Mouse (Mus musculus) limb, embryonic 12.5 days (tissue): ENCODE measurements around the gene Dmrtb1. TPM values are rescaled to one million over a fixed set of nuclear protein-coding genes. Genes with fewer than 3 reads are reported as not detected.

Source experiments
- ATAC-seq: fragments of 200-750 bp; cut with Nextera tagmentation; 2 replicates; pipeline ENCODE4 v1.8.0; 2017; ENCODE audit warnings: low read depth, moderate TSS enrichment; ENCODE audit not compliant: insufficient number of reproducible peaks, insufficient read depth, low FRiP score, low TSS enrichment
- H3K27ac ChIP-seq: fragments of 300-500 bp; sonication (generic); 2 replicates; pipeline ENCODE4 v1.5.1; 2016; ENCODE audit warnings: mild to moderate bottlenecking, moderate library complexity
- H3K27me3 ChIP-seq: fragments of 300-500 bp; sonication (generic); 2 replicates; pipeline ENCODE4 v1.6.1; 2016; ENCODE audit warnings: mild to moderate bottlenecking, moderate library complexity
- H3K36me3 ChIP-seq: fragments of 300-500 bp; sonication (generic); 2 replicates; pipeline ENCODE4 v1.6.1; 2016; ENCODE audit warnings: mild to moderate bottlenecking, moderate library complexity
- H3K4me1 ChIP-seq: fragments of 300-500 bp; sonication (generic); replicated peaks from 2 replicates; pipeline ENCODE4 v1.6.1; 2016
- H3K4me2 ChIP-seq: fragments of 300-500 bp; sonication (generic); 2 replicates; pipeline ENCODE4 v1.6.1; 2016; ENCODE audit warnings: mild to moderate bottlenecking, moderate library complexity
- H3K4me3 ChIP-seq: fragments of 300-500 bp; sonication (generic); replicated peaks from 2 replicates; pipeline ENCODE4 v1.5.1; 2016; ENCODE audit warnings: mild to moderate bottlenecking
- H3K9ac ChIP-seq: fragments of 300-500 bp; sonication (generic); replicated peaks from 2 replicates; pipeline ENCODE4 v1.6.1; 2016; ENCODE audit warnings: mild to moderate bottlenecking, moderate library complexity
- H3K9me3 ChIP-seq: fragments of 300-500 bp; sonication (generic); 2 replicates; pipeline ENCODE4 v1.6.1; 2016; ENCODE audit warnings: mild to moderate bottlenecking, moderate library complexity
- WGBS: fragments of 180-500 bp; shearing (Covaris S2); methylation state at CpG from one replicate; pipeline ENCODE4 v1.1.7; 2016; 5-methylcytosine and 5-hydroxymethylcytosine counted together
- microRNA-seq: library from miRNA; unstranded; fragments of <30 nt; microRNA quantifications from one replicate; pipeline ENCODE4, GENCODE M21; 2017
- polyA plus RNA-seq: library from polyadenylated mRNA; unstranded; fragments of >200 nt; fragmentation: Nextera tagmentation; extraction: Ambion mirVana; gene quantifications from 2 replicates; pipeline ENCODE4 v1.2.1, GENCODE M21; 2016

Dmrtb1 gene
- polyA plus RNA-seq, 1 experiment from 2014 or later = 0.25 TPM

DNA sequence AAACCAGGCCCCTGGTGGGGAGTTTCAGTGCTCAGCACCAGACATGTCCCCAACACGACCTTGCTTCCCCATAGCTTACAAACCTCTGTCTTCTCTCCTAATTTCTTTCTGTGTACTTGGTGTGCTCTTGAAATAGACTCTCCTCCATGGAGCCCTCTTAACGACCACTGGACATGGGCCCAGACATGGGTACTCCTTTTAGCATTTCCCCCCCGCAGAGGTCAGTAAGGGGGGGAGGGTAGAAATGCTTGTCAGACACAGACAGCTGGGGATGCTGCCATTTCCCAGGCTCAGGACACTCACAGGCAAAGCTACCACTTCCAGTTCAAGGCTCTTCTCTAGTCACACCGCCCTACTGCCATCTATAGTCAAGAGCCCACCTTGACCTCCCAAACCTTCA is 42.4 kb downstream of the Dmrtb1 start:
- Histone ChIP-seq H3K9ac (no peak overlapping the region), H3K27ac (no peak overlapping the region), H3K4me3 (no peak overlapping the region), H3K4me1 (peaks cover 29% of the 10 kb centered on the region), H3K4me2 (no peak overlapping the region), H3K27me3 (peaks cover 33% of the 10 kb centered on the region), H3K36me3 (no peaks in the 10 kb centered on the region), H3K9me3 (no peaks in the 10 kb centered on the region)
- WGBS = 62% methylated on average over 4 of the region's 4 CpGs
- no peak for ATAC-seq

GRCm38 (mm10) chr4:107638303-107638702 is 45.7 kb downstream of the Dmrtb1 start:
- WGBS = 36% methylated on average over 10 of the region's 10 CpGs
- Histone ChIP-seq H3K9me3 (no peaks in the 10 kb centered on the region), H3K9ac (no peak overlapping the region), H3K36me3 (no peaks in the 10 kb centered on the region), H3K27me3 (peaks cover 46% of the 10 kb centered on the region), H3K27ac (peak overlapping the region; percentile 57; the same call in 1 of the 2 replicates), H3K4me2 (no peak overlapping the region), H3K4me1 (peaks cover 61% of the 10 kb centered on the region), H3K4me3 (no peak overlapping the region)
- 0 out of 2 replicates have a peak, but pooled peaks have one; percentile 8 for ATAC-seq

GRCm38 (mm10) chr4:107637670-107638069 is 46.4 kb downstream of the Dmrtb1 start:
- H3K4me2 ChIP-seq = no peak overlapping the region
- peaks cover 67% of the 10 kb centered on the region for H3K4me1 ChIP-seq
- WGBS = 64% methylated on average over 3 of the region's 3 CpGs
- no peak overlapping the region for H3K4me3 ChIP-seq
- H3K27me3 ChIP-seq = peaks cover 51% of the 10 kb centered on the region
- no peak overlapping the region for H3K9ac ChIP-seq
- H3K36me3 ChIP-seq = no peaks in the 10 kb centered on the region
- no peak overlapping the region for H3K27ac ChIP-seq
- ATAC-seq = no peak
- no peaks in the 10 kb centered on the region for H3K9me3 ChIP-seq

DNA sequence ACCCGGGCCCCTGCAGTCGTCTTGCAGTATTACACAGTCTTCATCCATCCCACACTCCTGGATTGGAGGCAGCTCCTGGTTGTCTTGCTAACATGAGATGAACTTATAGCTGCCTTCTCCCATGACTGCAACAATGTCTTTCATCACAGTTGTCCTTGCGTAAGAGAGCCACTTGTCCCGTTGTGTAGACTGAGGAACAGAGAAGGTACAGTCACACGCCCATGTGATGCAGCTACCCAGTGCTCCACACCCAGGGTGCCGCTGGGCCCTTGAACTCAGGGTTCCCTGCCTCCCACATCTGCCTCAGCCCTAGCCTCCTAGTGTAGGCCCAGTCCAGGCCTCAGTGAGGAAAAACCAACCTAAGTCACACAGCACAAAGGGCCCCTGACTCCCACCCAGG is 47.9 kb downstream of the Dmrtb1 start:
- H3K4me3 ChIP-seq = no peak overlapping the region
- H3K9ac ChIP-seq = no peak overlapping the region
- ATAC-seq = no peak
- H3K4me1 ChIP-seq = peaks cover 67% of the 10 kb centered on the region
- H3K4me2 ChIP-seq = no peak overlapping the region
- no peaks in the 10 kb centered on the region for H3K9me3 ChIP-seq
- WGBS = 77% methylated on average over 6 of the region's 6 CpGs
- H3K27me3 ChIP-seq = peaks cover 54% of the 10 kb centered on the region
- H3K36me3 ChIP-seq = no peaks in the 10 kb centered on the region
- peak overlapping the region; percentile 9; the same call in 1 of the 2 replicates for H3K27ac ChIP-seq

DNA sequence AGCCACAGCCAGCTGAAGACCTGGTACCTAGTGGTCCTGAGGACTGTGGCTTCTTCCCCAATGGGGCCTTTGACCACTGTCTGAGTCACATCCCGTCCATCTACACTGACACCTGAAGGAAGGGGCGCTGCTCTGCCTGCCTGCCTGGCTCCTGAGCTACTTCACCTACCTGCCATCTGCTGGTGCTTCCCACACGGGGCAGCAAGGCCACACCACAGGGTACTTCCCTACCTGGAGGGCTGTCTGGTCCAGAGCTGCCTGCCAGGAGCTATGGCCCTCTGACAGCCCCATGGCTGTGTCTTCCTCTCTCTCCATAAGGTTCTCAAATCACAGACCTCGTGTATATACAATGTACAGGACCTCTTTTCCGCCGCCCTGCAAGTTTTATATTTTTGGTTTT is 49.4 kb downstream of the Dmrtb1 start:
- no peak overlapping the region for H3K27ac ChIP-seq
- no peak overlapping the region for H3K4me3 ChIP-seq
- 58% methylated on average over 6 of the region's 6 CpGs for WGBS
- H3K9me3 ChIP-seq = no peaks in the 10 kb centered on the region
- H3K4me1 ChIP-seq = peaks cover 68% of the 10 kb centered on the region
- no peaks in the 10 kb centered on the region for H3K36me3 ChIP-seq
- H3K27me3 ChIP-seq = peaks cover 57% of the 10 kb centered on the region
- no peak for ATAC-seq
- no peak overlapping the region for H3K9ac ChIP-seq
- H3K4me2 ChIP-seq = no peak overlapping the region

- ATAC-seq = no peak
- H3K4me3 ChIP-seq = no peak overlapping the region
- H3K9me3 ChIP-seq = no peaks in the 10 kb centered on the region
- no peak overlapping the region for H3K9ac ChIP-seq
- H3K4me2 ChIP-seq = no peak overlapping the region
- H3K27me3 ChIP-seq = peaks cover 65% of the 10 kb centered on the region
- no peaks in the 10 kb centered on the region for H3K36me3 ChIP-seq
- H3K4me1 ChIP-seq = peaks cover 61% of the 10 kb centered on the region
- H3K27ac ChIP-seq = peak overlapping the region; percentile 32; the same call in 1 of the 2 replicates
- WGBS = 53% methylated on average over 17 of the region's 17 CpGs
Observed at GRCm38 (mm10) chr4:107628921-107629411, 55.1 kb downstream of the Dmrtb1 start.

DNA sequence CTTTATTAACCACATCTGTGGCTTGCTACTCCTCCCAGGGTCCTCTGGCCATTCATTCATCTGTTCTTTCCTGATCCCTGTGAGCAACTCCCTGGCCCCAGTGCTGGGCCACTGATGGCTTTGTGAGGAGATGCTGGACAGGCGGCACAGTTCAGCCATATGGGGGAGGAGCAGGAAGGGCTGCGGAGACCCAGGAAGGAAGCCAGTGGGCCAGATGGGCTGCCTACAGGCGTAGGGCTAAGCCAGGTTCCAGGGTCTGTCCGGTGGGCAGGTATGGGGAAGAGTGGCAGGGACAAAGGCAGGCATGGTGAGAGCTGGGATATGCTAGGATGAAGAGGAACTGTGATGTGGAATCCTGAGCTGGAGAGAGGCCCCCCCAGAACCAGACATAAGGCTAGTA is 55.8 kb downstream of the Dmrtb1 start:
- no peak overlapping the region for H3K4me3 ChIP-seq
- no peaks in the 10 kb centered on the region for H3K9me3 ChIP-seq
- H3K9ac ChIP-seq = no peak overlapping the region
- no peak overlapping the region for H3K27ac ChIP-seq
- H3K4me2 ChIP-seq = no peak overlapping the region
- peaks cover 59% of the 10 kb centered on the region for H3K27me3 ChIP-seq
- ATAC-seq = no peak
- H3K36me3 ChIP-seq = no peaks in the 10 kb centered on the region
- peaks cover 56% of the 10 kb centered on the region for H3K4me1 ChIP-seq
- 75% methylated on average over 4 of the region's 4 CpGs for WGBS

Small RNA genes within 50 kb of the gene (microRNA-seq; reads per million reads assigned to microRNA genes)
- gene Gm25123 = not detected

Other genes starting within 250 kb of the Dmrtb1 start
- gene Glis1, start 249.6 kb downstream of the Dmrtb1 start, polyA plus RNA-seq = 12.0 and 13.4 TPM in 2 replicates
- gene Lrp8, start 118.0 kb upstream of the Dmrtb1 start, polyA plus RNA-seq = 6.0 and 7.4 TPM in 2 replicates
- 255 and 288 TPM in 2 replicates for gene Magoh, start 195.5 kb upstream of the Dmrtb1 start, polyA plus RNA-seq
- gene 0610037L13Rik, start 205.6 kb upstream of the Dmrtb1 start, polyA plus RNA-seq = 124 and 125 TPM in 2 replicates
- 32.7 and 36.1 TPM in 2 replicates for gene Cpt2, start 239.4 kb upstream of the Dmrtb1 start, polyA plus RNA-seq